Mouse (Mus musculus) hindbrain, embryonic 10.5 days (tissue): ENCODE results near the gene Abcb10. TPM values are rescaled to one million over a fixed set of nuclear protein-coding genes. Genes with fewer than 3 reads are reported as not detected.

ENCODE experiments used
- DNase-seq: peaks from one replicate; pipeline ENCODE4 v3.0.0-alpha.2; 2017; ENCODE audit warnings: low spot score
- H3K27ac ChIP-seq: fragments of 300-500 bp; sonication (generic); 2 replicates; pipeline ENCODE4 v1.5.1; 2016; ENCODE audit warnings: mild to moderate bottlenecking, moderate library complexity
- H3K27me3 ChIP-seq: fragments of 300-500 bp; sonication (generic); 2 replicates; pipeline ENCODE4 v1.6.1; 2016; ENCODE audit warnings: mild to moderate bottlenecking; ENCODE audit not compliant: poor library complexity, insufficient read depth, severe bottlenecking
- H3K36me3 ChIP-seq: fragments of 300-500 bp; sonication (generic); 2 replicates; pipeline ENCODE4 v1.6.1; 2016; ENCODE audit warnings: mild to moderate bottlenecking, moderate library complexity
- H3K4me1 ChIP-seq: fragments of 300-500 bp; sonication (generic); replicated peaks from 2 replicates; pipeline ENCODE4 v1.6.1; 2016; ENCODE audit warnings: mild to moderate bottlenecking
- H3K4me3 ChIP-seq: fragments of 300-500 bp; sonication (generic); 2 replicates; pipeline ENCODE4 v1.5.1; 2016; ENCODE audit warnings: mild to moderate bottlenecking, moderate library complexity
- H3K9me3 ChIP-seq: fragments of 300-500 bp; sonication (generic); 2 replicates; pipeline ENCODE4 v1.6.1; 2016; ENCODE audit warnings: mild to moderate bottlenecking, moderate library complexity
- WGBS: fragments of 180-500 bp; shearing (Covaris S2); methylation state at CpG from one replicate; pipeline ENCODE4 v1.1.7; 2016; 5-methylcytosine and 5-hydroxymethylcytosine counted together
- microRNA counts: library from miRNA; unstranded; fragments of <30 nt; microRNA quantifications from one replicate; lab custom pipeline; 2017
- polyA plus RNA-seq: library from polyadenylated mRNA; unstranded; fragments of >200 nt; fragmentation: Nextera tagmentation; extraction: Ambion mirVana; gene quantifications from 2 replicates; pipeline ENCODE4 v1.2.1, GENCODE M21; 2016

Abcb10 gene
- polyA plus RNA-seq, 1 experiment from 2014 or later, result 19.5 TPM

DNA sequence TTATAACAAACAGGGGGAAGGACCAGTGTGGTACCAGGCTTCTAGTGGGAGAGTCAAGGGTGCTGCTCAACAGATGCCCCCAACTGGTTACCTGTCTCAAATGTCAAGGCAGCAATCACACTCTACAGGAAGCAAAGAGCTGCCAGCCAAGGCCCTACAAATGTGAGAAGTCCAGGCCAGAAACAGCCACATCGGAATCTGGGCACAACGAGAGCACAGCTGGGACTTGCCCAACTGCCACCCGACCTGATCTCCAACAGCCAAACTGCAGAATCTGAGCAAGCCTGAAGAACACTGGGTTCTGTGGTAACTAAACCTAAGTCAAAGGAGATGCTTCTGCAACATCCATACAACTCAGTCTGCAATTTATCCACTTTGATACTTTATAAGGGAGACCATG is 57.3 kb downstream of the Abcb10 start:
- Histone ChIP-seq H3K27me3 (no peaks in the 10 kb centered on the region), H3K4me3 (no peak overlapping the region), H3K4me1 (no peaks in the 10 kb centered on the region), H3K36me3 (peaks cover 96% of the 10 kb centered on the region), H3K27ac (no peak overlapping the region), H3K9me3 (no peaks in the 10 kb centered on the region)
- 93% methylated on average over 3 of the region's 3 CpGs for WGBS
- DNase-seq, result no peak

DNA sequence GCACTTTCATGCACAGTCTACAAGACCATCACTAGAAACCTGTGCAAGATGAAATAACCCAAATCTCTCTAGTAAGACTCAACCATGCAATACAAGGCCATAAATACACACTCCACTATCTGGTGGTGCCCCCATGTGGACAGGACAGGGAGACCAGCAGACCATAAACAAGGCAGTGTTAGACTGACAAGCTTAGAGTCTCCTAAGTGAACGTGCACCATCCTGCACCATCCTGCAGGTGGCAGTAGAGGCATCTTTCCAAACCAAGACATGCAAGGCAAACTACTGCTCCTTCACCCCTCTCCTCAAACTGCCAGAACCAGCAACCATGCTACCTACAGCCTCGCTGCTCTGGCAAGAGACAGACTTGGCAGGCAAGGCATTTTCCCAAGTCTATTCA is 58.2 kb downstream of the Abcb10 start:
- H3K36me3 ChIP-seq, result peaks cover 96% of the 10 kb centered on the region

DNA sequence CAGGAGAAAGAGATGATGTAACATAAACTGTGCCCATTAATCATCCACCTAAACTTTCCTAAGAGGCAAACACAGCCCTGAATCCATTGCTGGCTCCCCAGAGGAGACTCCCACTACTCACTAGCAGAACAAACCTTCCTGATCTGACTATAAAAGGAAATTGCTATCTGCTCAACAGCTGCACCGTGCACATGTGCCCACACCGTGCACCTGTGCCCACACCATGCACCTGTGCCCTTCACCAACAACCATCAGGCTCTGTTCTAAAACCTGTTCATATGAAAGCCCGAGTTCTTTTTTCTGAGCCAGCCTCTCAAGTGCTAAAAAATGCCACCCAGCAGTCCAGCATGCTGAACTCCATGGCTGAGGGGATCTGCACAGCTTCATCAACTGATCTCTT is 68.3 kb downstream of the Abcb10 start:
- peaks cover 100% of the 10 kb centered on the region for H3K36me3 ChIP-seq
- H3K27ac ChIP-seq, result no peak overlapping the region
- WGBS, result 97% methylated on average over 3 of the region's 3 CpGs
- no peaks in the 10 kb centered on the region for H3K27me3 ChIP-seq
- H3K4me3 ChIP-seq, result no peak overlapping the region
- H3K4me1 ChIP-seq, result no peaks in the 10 kb centered on the region
- no peaks in the 10 kb centered on the region for H3K9me3 ChIP-seq
- DNase-seq, result no peak

More for the DNA sequence above, 58.2 kb downstream of the Abcb10 start:
- no peaks in the 10 kb centered on the region for H3K27me3 ChIP-seq
- H3K27ac ChIP-seq, result no peak overlapping the region
- peak; percentile 79 for DNase-seq
- H3K4me1 ChIP-seq, result no peaks in the 10 kb centered on the region
- no peaks in the 10 kb centered on the region for H3K9me3 ChIP-seq
- no peak overlapping the region for H3K4me3 ChIP-seq
- 25% methylated on average over 2 of the region's 2 CpGs for WGBS

DNA sequence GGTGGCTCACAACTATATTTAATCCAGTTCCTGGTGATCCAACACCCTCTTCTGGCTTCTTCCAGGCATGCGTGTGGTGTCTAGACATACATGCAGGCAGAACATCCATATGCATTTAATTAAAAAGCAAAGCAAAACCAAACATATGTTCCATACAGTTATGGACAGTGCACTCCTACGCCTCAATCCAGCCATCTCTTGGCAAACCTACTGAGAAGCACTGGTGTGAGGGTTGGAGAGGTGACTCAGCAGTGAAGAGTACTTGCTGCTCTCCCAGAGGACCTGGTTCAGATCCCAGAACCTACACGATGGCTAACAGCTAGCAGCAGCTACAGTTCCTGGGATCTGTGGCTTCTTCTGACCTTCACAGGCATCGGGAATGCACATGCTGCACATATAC is 70.7 kb downstream of the Abcb10 start:
- DNase-seq, result no peak
- Histone ChIP-seq H3K4me3 (no peak overlapping the region), H3K27me3 (no peaks in the 10 kb centered on the region), H3K9me3 (no peaks in the 10 kb centered on the region), H3K27ac (no peak overlapping the region), H3K4me1 (no peaks in the 10 kb centered on the region), H3K36me3 (peaks cover 100% of the 10 kb centered on the region)
- 94% methylated on average over 4 of the region's 4 CpGs for WGBS

DNA sequence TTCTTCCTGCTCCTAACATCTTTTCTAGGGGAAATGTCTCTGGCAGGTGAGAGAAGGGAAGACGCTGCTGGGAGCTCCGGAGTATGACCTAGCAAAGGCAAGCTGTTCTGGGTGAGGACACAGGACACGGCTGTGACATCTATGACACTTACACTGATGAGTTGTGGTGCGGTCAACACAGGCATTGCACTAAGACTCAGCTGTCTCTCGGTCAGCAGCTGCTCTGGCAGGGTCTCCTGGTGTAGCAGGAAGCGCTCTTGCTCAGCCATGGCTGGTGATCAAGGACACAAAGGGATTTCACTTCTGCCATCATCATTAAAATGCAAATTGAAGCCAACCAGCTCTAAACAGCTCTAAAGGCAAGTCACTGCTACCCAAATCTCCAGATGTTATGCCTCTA is 75.3 kb downstream of the Abcb10 start:
- DNase-seq, result no peak
- WGBS, result 93% methylated on average over 6 of the region's 6 CpGs
- peaks cover 99% of the 10 kb centered on the region for H3K36me3 ChIP-seq
- no peaks in the 10 kb centered on the region for H3K27me3 ChIP-seq
- no peak overlapping the region for H3K27ac ChIP-seq
- H3K9me3 ChIP-seq, result no peaks in the 10 kb centered on the region
- H3K4me3 ChIP-seq, result no peak overlapping the region
- no peaks in the 10 kb centered on the region for H3K4me1 ChIP-seq

DNA sequence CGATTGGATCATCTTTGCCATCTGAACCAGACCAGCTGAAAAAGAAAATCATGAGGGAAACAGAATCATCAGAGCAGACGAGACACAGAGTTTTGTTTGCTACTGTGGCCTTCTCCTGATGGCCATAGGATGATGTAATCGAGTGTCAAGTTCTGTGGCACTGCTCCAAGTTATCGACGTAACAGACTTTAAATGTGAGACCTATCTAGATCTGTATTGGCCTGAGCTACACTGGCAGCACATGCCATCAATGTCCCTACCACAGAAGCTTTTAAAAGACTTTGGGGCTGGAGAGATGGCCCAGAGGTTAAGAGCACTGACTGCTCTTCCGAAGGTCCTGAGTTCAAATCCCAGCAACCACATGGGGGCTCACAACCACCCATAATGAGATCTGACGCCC is 80.3 kb downstream of the Abcb10 start:
- DNase-seq, result no peak
- no peaks in the 10 kb centered on the region for H3K4me1 ChIP-seq
- no peak overlapping the region for H3K4me3 ChIP-seq
- H3K9me3 ChIP-seq, result no peaks in the 10 kb centered on the region
- WGBS, result 91% methylated on average over 7 of the region's 7 CpGs
- H3K27me3 ChIP-seq, result no peaks in the 10 kb centered on the region
- H3K36me3 ChIP-seq, result peaks cover 92% of the 10 kb centered on the region
- H3K27ac ChIP-seq, result no peak overlapping the region

MicroRNA genes within 50 kb of the gene (microRNA counts, 519-probe panel; counts per million panel counts)
- 1,255 counts per million, percentile 77 among the panel's probes with 10 or more counts for microRNA mmu-miR-1967 (lab: Ali Mortazavi, UCI)

Other genes with a start within 250 kb of the Abcb10 start
- 66.4 and 76.6 TPM in 2 replicates for gene Rab4a, start 177.1 kb downstream of the Abcb10 start, polyA plus RNA-seq
- 7.3 and 8.4 TPM in 2 replicates for gene Ccsap, start 122.9 kb downstream of the Abcb10 start, polyA plus RNA-seq
- 0.48 and 1.3 TPM in 2 replicates for gene Acta1, start 88.4 kb downstream of the Abcb10 start, polyA plus RNA-seq
- gene Nup133, start 33.9 kb downstream of the Abcb10 start, polyA plus RNA-seq, result 44.7 and 52.4 TPM in 2 replicates
- 37.8 and 40.2 TPM in 2 replicates for gene Taf5l, start 38.3 kb upstream of the Abcb10 start, polyA plus RNA-seq
- 6.8 and 7.1 TPM in 2 replicates for gene Urb2, start 38.4 kb upstream of the Abcb10 start, polyA plus RNA-seq
- 42.2 and 56.0 TPM in 2 replicates for gene Galnt2, start 248.3 kb upstream of the Abcb10 start, polyA plus RNA-seq